Mouse (Mus musculus) embryonic fibroblast, embryonic 13.5 days (primary cell): ENCODE measurements around the gene Mfsd14b.

Source experiments
- CTCF ChIP-seq: IDR thresholded peaks from 2 replicates; pipeline ENCODE4 v1.5.1; 2011; ENCODE audit warnings: mild to moderate bottlenecking, control low read depth, low read length, moderate library complexity, borderline replicate concordance; ENCODE audit not compliant: insufficient read depth
- POLR2A ChIP-seq: IDR thresholded peaks from 2 replicates; pipeline ENCODE4 v1.6.1; 2011; ENCODE audit warnings: low read depth, mild to moderate bottlenecking, control low read depth, low read length, moderate library complexity

DNA sequence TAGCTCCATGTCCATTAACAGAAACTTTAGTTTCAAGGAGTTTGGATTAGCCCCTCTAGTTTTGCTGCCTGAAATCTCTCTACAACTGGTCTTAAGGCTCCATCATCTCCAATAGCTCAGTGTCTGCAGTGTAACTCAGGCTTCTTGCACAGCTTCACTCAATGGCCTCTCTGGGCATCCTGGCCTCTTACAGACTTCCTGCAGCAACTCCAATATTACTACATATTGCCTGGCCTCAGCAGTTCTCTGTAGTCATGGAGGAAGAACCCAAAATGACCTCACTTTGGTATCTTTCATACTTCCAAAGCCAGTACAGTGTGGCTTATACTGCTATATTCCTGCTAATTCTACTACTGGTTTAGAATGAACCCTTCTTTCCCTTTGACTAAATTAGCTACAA lies 15.8 kb downstream of the Mfsd14b start:
- TF ChIP-seq POLR2A (no peak), CTCF (no peak)
